Mouse (Mus musculus): ENCODE data around the gene Fam114a2. TPM values are rescaled to one million over a fixed set of nuclear protein-coding genes. Genes with fewer than 3 reads are reported as not detected.
A peak's percentile ranks its signal among the peaks of the same experiment; 100 is the strongest.
"Not testable (repeated sequence)": the region's sequence is repeated elsewhere in the genome, so short reads cannot be mapped to it uniquely, and the experiment has no call there.

Fam114a2 gene
- 100 to 1,000 TPM in 1 of 2 experiments, 10 to 100 TPM in 1; 54.6 to 103 TPM for polyA plus RNA-seq (2017; shearing (Covaris generic))

GRCm38 (mm10) chr11:57518091-57518750 lies at the start of gene Fam114a2, which contains the start of gene Mfap3:
TSS of gene Fam114a2 (minus strand) at chr11:57518617.
TSS of gene Mfap3 (plus strand) at chr11:57518664.
- ATAC-seq, result peak; percentile 99

- ATAC-seq, result no peak
These were observed 47.9 kb upstream of the Fam114a2 start for GRCm38 (mm10) chr11:57566091-57567035.

GRCm38 (mm10) chr11:57564564-57564963 lies 46.1 kb upstream of the Fam114a2 start:
- no peak for ATAC-seq

GRCm38 (mm10) chr11:57557936-57558335 lies 39.5 kb upstream of the Fam114a2 start:
- ATAC-seq, result not testable (repeated sequence)

- ATAC-seq, result no peak
These were observed 34.8 kb upstream of the Fam114a2 start for GRCm38 (mm10) chr11:57553015-57553780.

GRCm38 (mm10) chr11:57551016-57551415 lies 32.6 kb upstream of the Fam114a2 start:
- ATAC-seq, result no peak

- no peak for ATAC-seq
These were observed 31.8 kb upstream of the Fam114a2 start for GRCm38 (mm10) chr11:57550230-57550629.

GRCm38 (mm10) chr11:57548618-57549550 lies 30.5 kb upstream of the Fam114a2 start:
- peak; percentile 49 for ATAC-seq

- ATAC-seq, result no peak
These were observed 22.3 kb upstream of the Fam114a2 start for GRCm38 (mm10) chr11:57540681-57541080.

GRCm38 (mm10) chr11:57539841-57540418 lies 21.5 kb upstream of the Fam114a2 start:
- no peak for ATAC-seq

GRCm38 (mm10) chr11:57535912-57536311 lies 17.5 kb upstream of the Fam114a2 start:
- ATAC-seq, result no peak

GRCm38 (mm10) chr11:57532306-57532705 lies 13.9 kb upstream of the Fam114a2 start:
- no peak for ATAC-seq

GRCm38 (mm10) chr11:57531300-57531950 lies 13.0 kb upstream of the Fam114a2 start:
- ATAC-seq, result no peak

- ATAC-seq, result no peak
These were observed 10.7 kb upstream of the Fam114a2 start for GRCm38 (mm10) chr11:57529111-57529510.

- ATAC-seq, result no peak
These were observed 9.1 kb upstream of the Fam114a2 start for GRCm38 (mm10) chr11:57527506-57527905.

GRCm38 (mm10) chr11:57525900-57526299 lies 7.5 kb upstream of the Fam114a2 start:
- no peak for ATAC-seq

- ATAC-seq, result no peak
These were observed 6.2 kb upstream of the Fam114a2 start for GRCm38 (mm10) chr11:57524597-57524996.

- no peak for ATAC-seq
These were observed 5.0 kb upstream of the Fam114a2 start for GRCm38 (mm10) chr11:57523418-57523817.

GRCm38 (mm10) chr11:57522046-57522445 lies 3.6 kb upstream of the Fam114a2 start:
- ATAC-seq, result no peak

GRCm38 (mm10) chr11:57521206-57521605 lies 2.8 kb upstream of the Fam114a2 start:
- no peak for ATAC-seq

GRCm38 (mm10) chr11:57519304-57519703 lies 887 bp upstream of the Fam114a2 start:
- ATAC-seq, result no peak
